Mouse (Mus musculus): Measurements from ENCODE around the gene Acly.
A peak's percentile ranks its signal among the peaks of the same experiment; 100 is the strongest.
"Not testable (repeated sequence)": the region's sequence is repeated elsewhere in the genome, so short reads cannot be mapped to it uniquely, and the experiment has no call there.

Gene Acly

GRCm38 (mm10) chr11:100544832-100545745 is 17.3 kb upstream of the Acly start, which contains the start of gene Ttc25:
Ttc25 (plus strand) TSS chr11:100545607.
- DNase-seq, result peak; percentile 33 to 39

DNA sequence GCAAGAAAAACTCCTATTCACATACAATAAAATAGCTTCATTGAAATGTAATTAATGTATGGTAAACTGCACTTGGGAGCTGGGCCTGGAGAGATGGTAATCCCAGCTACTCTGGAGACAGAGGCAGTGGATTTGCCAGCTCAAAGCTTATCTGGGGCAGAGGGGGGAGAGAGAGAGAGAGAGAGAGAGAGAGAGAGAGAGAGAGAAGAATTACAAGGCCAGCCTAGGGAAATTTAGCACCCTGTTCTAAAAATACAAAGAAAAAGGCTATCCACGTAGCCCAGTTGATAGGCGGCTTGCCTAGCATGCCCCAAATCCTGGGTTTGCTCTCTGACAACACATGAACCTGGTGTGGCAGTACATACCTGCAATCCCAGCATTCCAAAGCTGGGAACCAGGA is 13.8 kb upstream of the Acly start:
- no peak for DNase-seq

- DNase-seq, result no peak
These were observed 13.2 kb upstream of the Acly start for GRCm38 (mm10) chr11:100540966-100541365.

GRCm38 (mm10) chr11:100536466-100536865 is 8.7 kb upstream of the Acly start:
- no peak for DNase-seq

GRCm38 (mm10) chr11:100535996-100536395 is 8.2 kb upstream of the Acly start:
- DNase-seq, result no peak

DNA sequence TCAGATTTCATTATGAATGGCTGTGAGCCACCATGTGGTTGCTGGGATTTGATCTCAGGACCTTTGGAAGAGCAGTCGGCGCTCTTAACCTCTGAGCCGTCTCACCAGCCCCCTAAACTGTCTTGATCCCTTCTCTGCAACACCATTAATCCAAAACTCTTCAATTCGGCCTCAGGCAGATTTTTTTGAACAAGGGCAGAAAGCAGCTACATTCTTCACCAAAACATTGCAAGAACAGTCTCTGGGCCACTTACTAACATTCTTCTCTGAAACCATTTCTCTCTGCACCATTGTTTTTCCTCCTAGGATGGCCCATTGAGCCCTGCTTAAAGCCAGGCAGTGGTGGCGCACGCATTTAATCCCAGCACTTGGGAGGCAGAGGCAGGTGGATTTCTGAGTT is 7.0 kb upstream of the Acly start:
- DNase-seq, result not testable (repeated sequence)

DNA sequence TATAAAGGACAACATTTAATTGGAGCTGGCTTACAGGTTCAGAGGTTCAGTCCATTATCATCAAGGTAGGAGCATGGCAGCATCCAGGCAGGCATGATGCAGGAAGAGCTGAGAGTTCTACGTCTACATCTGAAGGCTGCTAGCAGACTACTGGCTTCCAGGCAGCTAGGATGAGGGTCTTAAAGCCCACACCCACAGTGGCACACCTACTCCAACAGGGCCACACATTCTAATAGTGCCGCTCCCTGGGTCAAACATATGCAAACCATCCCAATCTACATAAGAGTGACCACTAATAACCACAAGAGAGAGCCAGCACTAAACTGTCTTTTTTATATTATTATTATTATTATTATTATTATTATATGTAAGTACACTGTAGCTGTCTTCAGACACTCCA is 6.6 kb upstream of the Acly start:
- DNase-seq, result not testable (repeated sequence)

- no peak for DNase-seq
These were observed 6.1 kb upstream of the Acly start for GRCm38 (mm10) chr11:100533871-100534270.

- no peak for DNase-seq
These were observed 770 bp upstream of the Acly start for GRCm38 (mm10) chr11:100528375-100529165.

GRCm38 (mm10) chr11:100527066-100527457 is 738 bp downstream of the Acly start:
- DNase-seq, result peak; percentile 60 to 62

DNA sequence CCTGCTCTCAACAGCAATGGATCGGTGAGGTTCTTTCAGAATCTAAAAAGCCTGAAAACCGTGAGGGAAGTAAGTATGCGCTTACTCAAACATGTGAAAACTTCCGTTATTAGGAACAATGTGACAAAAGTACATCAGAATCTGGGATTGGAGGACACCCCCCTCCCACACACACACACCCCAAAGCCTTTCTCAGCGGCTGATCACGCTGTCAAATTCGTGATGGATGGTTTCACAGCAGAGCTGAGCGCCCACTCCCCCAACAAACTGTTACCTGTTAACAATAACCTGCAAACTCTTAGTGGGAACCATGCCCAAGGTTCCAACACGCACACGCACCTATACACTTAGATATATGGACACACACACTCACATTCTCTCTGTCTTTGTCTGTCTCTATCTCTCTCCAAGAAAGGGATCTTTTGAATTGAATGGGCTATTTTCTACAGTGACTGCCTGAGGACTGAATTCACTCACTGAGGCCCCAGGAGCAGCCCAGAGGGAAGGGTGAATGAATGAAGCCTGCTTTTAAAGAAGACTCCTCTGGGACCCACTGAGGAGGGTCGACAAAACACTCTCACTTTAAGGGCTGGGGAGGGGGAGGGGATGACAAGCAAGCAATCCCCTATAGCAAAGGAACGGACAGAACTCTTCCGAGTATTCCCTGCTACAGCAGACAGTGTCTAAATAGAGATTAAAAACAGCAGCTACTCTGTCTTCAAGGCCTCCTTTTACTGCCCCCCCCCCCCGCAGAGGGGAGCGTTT is 1.6 kb downstream of the Acly start:
- no peak for DNase-seq

- no peak for DNase-seq
These were observed 2.7 kb downstream of the Acly start for GRCm38 (mm10) chr11:100524987-100525630.

- DNase-seq, result no peak
These were observed 3.4 kb downstream of the Acly start for GRCm38 (mm10) chr11:100524358-100524757.

GRCm38 (mm10) chr11:100520838-100521237 is 7.0 kb downstream of the Acly start:
- DNase-seq, result no peak

DNA sequence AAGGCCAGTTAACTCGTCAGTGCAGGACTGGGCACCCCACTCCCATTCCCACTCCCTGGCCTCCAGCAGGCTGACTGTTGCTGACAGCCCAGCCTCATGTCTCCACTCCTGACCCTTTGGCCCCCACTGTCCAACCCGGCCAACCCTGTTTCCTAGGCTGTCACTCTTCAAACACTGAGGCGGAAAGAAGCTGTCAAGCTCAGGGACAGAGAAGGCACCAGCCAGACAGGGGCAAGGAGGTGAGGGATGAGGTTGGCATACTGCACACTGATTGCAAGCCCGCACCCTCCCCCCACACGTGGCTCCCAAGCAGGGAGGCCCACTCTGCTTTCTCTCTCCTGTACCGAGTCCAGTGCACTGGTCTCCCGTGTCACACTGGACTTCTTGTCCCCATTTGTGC is 8.6 kb downstream of the Acly start:
- no peak for DNase-seq

DNA sequence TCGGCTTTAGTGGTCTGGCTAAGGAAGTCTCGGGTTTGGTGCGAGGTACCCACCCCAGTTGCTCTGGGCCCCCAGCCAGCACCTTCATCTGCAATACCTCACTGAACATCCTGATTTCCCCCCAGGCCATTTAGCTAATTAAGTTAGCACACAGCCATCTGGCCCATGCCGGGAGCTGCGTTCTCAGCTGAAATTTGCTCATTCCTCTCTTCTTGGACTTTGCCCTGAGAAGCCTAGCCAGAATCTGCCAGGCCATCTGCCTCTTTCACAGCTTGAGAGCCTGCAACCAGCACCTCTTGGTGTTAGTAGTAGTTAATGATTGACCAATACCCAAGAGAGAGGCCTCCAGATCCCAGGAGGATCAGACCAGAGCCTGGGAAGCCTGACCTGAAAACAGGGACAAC is 9.6 kb downstream of the Acly start:
- peak; percentile 86 to 88 for DNase-seq

DNA sequence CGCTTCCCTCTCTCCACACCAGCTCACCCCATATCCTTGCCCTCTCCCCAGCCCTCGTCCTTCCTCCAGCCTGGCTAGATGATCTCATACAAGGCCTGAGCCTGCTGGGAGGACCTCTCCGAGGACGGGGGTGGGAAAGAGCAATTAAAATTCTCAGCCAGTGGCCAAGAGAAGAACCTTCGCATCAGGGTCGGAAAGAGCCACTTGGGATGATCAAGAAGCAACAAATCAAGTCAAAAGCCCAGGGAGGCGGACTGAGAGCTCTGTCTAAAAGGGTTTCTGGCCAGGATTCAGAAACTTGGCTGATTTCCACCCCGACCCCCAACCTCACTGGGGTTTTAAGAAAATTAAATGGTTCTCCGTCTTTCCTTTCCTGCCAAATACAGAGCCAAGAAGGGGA is 11.5 kb downstream of the Acly start:
- DNase-seq, result no peak

DNA sequence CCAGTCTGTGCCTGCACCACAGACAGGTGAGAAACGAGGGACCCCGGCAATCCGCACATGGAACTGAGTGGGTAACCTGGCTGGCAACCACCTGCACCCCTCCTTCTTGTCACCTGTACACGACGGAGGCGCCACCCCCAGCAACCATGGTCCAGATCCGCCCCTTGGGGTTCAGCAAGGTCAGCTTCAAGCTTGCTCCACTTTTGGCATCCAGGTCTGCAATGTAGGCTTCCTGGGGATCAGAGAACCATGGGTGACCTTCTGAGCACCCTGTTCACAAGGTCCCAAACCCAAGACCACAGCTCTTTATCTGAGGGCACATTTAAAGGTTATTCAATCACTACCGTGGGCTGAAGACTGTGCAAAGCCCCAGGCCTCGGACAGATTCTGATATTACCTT is 12.0 kb downstream of the Acly start:
- no peak for DNase-seq

- DNase-seq, result no peak
These were observed 12.7 kb downstream of the Acly start for GRCm38 (mm10) chr11:100515061-100515460.

- no peak for DNase-seq
These were observed 14.1 kb downstream of the Acly start for GRCm38 (mm10) chr11:100513716-100514115.

DNA sequence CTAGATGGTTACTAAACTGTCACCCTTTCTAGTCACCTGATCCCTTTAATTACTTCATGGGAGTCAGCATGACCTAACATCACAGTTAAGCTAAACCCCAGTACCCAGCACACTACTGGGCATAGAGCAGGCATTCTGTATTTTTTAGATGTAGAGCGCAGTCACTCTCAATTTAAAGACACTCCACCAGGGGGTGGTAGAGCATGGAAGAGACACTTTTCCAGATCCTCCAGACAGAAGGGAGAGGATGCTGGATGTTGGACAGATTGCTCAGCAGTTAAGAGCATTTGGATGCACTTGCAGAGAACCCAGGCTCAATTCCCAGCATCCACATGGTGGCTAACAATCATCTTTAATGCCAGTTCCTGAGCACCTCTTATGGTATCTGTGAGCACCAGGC is 15.4 kb downstream of the Acly start:
- peak; percentile 35 to 42 for DNase-seq

GRCm38 (mm10) chr11:100510556-100510955 is 17.2 kb downstream of the Acly start:
- peak in 1 of 2 experiments; percentile 0 for DNase-seq
